Mouse (Mus musculus) heart, embryonic 13.5 days (tissue): ENCODE data around the gene Nob1. TPM values are rescaled to one million over a fixed set of nuclear protein-coding genes. Genes with fewer than 3 reads are reported as not detected.

Source experiments
- ATAC-seq: fragments of 200-750 bp; cut with Nextera tagmentation; 2 replicates; pipeline ENCODE4 v1.8.0; 2017; ENCODE audit warnings: moderate TSS enrichment; ENCODE audit not compliant: insufficient number of reproducible peaks, low FRiP score, low TSS enrichment; ENCODE audit errors: extremely low read depth
- H3K27ac ChIP-seq: fragments of 300-500 bp; sonication (generic); replicated peaks from 2 replicates; pipeline ENCODE4 v1.5.1; 2015; ENCODE audit warnings: moderate library complexity, mild to moderate bottlenecking, inconsistent platforms
- H3K27me3 ChIP-seq: fragments of 300-500 bp; sonication (generic); replicated peaks from 2 replicates; pipeline ENCODE4 v1.6.1; 2015; ENCODE audit warnings: mild to moderate bottlenecking, inconsistent platforms
- H3K36me3 ChIP-seq: fragments of 300-500 bp; sonication (generic); 2 replicates; pipeline ENCODE4 v1.6.1; 2015; ENCODE audit warnings: mild to moderate bottlenecking, inconsistent platforms
- H3K4me1 ChIP-seq: fragments of 300-500 bp; sonication (generic); 2 replicates; pipeline ENCODE4 v1.6.1; 2015; ENCODE audit warnings: inconsistent platforms
- H3K4me2 ChIP-seq: fragments of 300-500 bp; sonication (generic); 2 replicates; pipeline ENCODE4 v1.6.1; 2015; ENCODE audit warnings: inconsistent platforms, mild to moderate bottlenecking, moderate library complexity
- H3K4me3 ChIP-seq: fragments of 300-500 bp; sonication (generic); 2 replicates; pipeline ENCODE4 v1.5.1; 2015; ENCODE audit warnings: moderate library complexity, mild to moderate bottlenecking, inconsistent platforms
- H3K9ac ChIP-seq: fragments of 300-500 bp; sonication (generic); 2 replicates; pipeline ENCODE4 v1.6.1; 2015; ENCODE audit warnings: inconsistent platforms, mild to moderate bottlenecking, moderate library complexity
- H3K9me3 ChIP-seq: fragments of 300-500 bp; sonication (generic); 2 replicates; pipeline ENCODE4 v1.6.1; 2016; ENCODE audit warnings: inconsistent platforms
- WGBS: fragments of 180-500 bp; shearing (Covaris S2); methylation state at CpG from one replicate; pipeline ENCODE4 v1.1.7; 2015; ENCODE audit warnings: mixed read lengths; 5-methylcytosine and 5-hydroxymethylcytosine counted together
- polyA plus RNA-seq: library from polyadenylated mRNA; unstranded; fragments of >200 nt; fragmentation: Nextera tagmentation; extraction: Ambion mirVana; gene quantifications from 2 replicates; pipeline ENCODE4 v1.2.1, GENCODE M21; 2015

Nob1 gene
- polyA plus RNA-seq, 1 experiment from 2014 or later, result 45.2 TPM

GRCm38 (mm10) chr8:107453386-107453785, 28.5 kb upstream of the Nob1 start:
- H3K9me3 ChIP-seq, result no peaks in the 10 kb centered on the region
- no peak overlapping the region for H3K4me3 ChIP-seq
- WGBS, result 94% methylated on average over 11 of the region's 11 CpGs
- H3K9ac ChIP-seq, result no peak overlapping the region
- H3K27ac ChIP-seq, result no peak overlapping the region
- H3K4me2 ChIP-seq, result no peak overlapping the region
- peaks cover 27% of the 10 kb centered on the region for H3K36me3 ChIP-seq
- H3K27me3 ChIP-seq, result no peaks in the 10 kb centered on the region
- H3K4me1 ChIP-seq, result peaks cover 21% of the 10 kb centered on the region
- no peak for ATAC-seq

- Histone ChIP-seq H3K36me3 (peaks cover 16% of the 10 kb centered on the region), H3K4me1 (peaks cover 16% of the 10 kb centered on the region), H3K4me2 (no peak overlapping the region), H3K9ac (no peak overlapping the region), H3K9me3 (no peaks in the 10 kb centered on the region), H3K27me3 (no peaks in the 10 kb centered on the region), H3K27ac (no peak overlapping the region), H3K4me3 (no peak overlapping the region)
- WGBS, result 86% methylated on average over 13 of the region's 13 CpGs
- ATAC-seq, result no peak
These were observed 26.7 kb upstream of the Nob1 start for GRCm38 (mm10) chr8:107451414-107452066.

GRCm38 (mm10) chr8:107449655-107450054, 24.8 kb upstream of the Nob1 start:
- Histone ChIP-seq H3K4me3 (no peak overlapping the region), H3K9ac (no peak overlapping the region), H3K27me3 (no peaks in the 10 kb centered on the region), H3K27ac (no peak overlapping the region), H3K36me3 (peaks cover 16% of the 10 kb centered on the region), H3K9me3 (no peaks in the 10 kb centered on the region), H3K4me2 (no peak overlapping the region), H3K4me1 (peaks cover 18% of the 10 kb centered on the region)
- 70% methylated on average over 6 of the region's 6 CpGs for WGBS
- no peak for ATAC-seq

- Histone ChIP-seq H3K27ac (no peak overlapping the region), H3K27me3 (no peaks in the 10 kb centered on the region), H3K9ac (no peak overlapping the region), H3K36me3 (peaks cover 16% of the 10 kb centered on the region), H3K9me3 (no peaks in the 10 kb centered on the region), H3K4me1 (peaks cover 23% of the 10 kb centered on the region), H3K4me3 (no peak overlapping the region), H3K4me2 (no peak overlapping the region)
- 56% methylated on average over 8 of the region's 8 CpGs for WGBS
- no peak for ATAC-seq
These were observed 24.3 kb upstream of the Nob1 start for GRCm38 (mm10) chr8:107449130-107449529.

- Histone ChIP-seq H3K4me1 (peaks cover 23% of the 10 kb centered on the region), H3K9ac (no peak overlapping the region), H3K4me3 (no peak overlapping the region), H3K36me3 (peaks cover 10% of the 10 kb centered on the region), H3K9me3 (no peaks in the 10 kb centered on the region), H3K27me3 (no peaks in the 10 kb centered on the region), H3K4me2 (no peak overlapping the region), H3K27ac (no peak overlapping the region)
- WGBS, result 76% methylated on average over 4 of the region's 4 CpGs
- ATAC-seq, result no peak
These were observed 23.6 kb upstream of the Nob1 start for GRCm38 (mm10) chr8:107448382-107448889.

GRCm38 (mm10) chr8:107447713-107448112, 22.9 kb upstream of the Nob1 start:
- H3K9me3 ChIP-seq, result no peaks in the 10 kb centered on the region
- peaks cover 23% of the 10 kb centered on the region for H3K4me1 ChIP-seq
- H3K9ac ChIP-seq, result no peak overlapping the region
- H3K4me3 ChIP-seq, result no peak overlapping the region
- no peak for ATAC-seq
- H3K4me2 ChIP-seq, result no peak overlapping the region
- H3K27me3 ChIP-seq, result no peaks in the 10 kb centered on the region
- H3K36me3 ChIP-seq, result 0 out of 2 replicates have a peak, but pooled peaks cover 3% of the 10 kb centered on the region
- no peak overlapping the region for H3K27ac ChIP-seq

GRCm38 (mm10) chr8:107444626-107445025, 19.8 kb upstream of the Nob1 start:
- 61% methylated on average over 3 of the region's 3 CpGs for WGBS
- Histone ChIP-seq H3K4me1 (peaks cover 21% of the 10 kb centered on the region), H3K36me3 (no peaks in the 10 kb centered on the region), H3K4me3 (no peak overlapping the region), H3K27me3 (no peaks in the 10 kb centered on the region), H3K4me2 (no peak overlapping the region), H3K27ac (peak overlapping the region; percentile 30), H3K9me3 (no peaks in the 10 kb centered on the region), H3K9ac (no peak overlapping the region)
- ATAC-seq, result no peak

GRCm38 (mm10) chr8:107439880-107440625, 15.2 kb upstream of the Nob1 start:
- Histone ChIP-seq H3K27ac (no peak overlapping the region), H3K4me2 (no peak overlapping the region), H3K36me3 (no peaks in the 10 kb centered on the region), H3K4me3 (no peak overlapping the region), H3K27me3 (no peaks in the 10 kb centered on the region), H3K4me1 (peaks cover 22% of the 10 kb centered on the region), H3K9ac (no peak overlapping the region), H3K9me3 (no peaks in the 10 kb centered on the region)
- ATAC-seq, result no peak
- WGBS, result 76% methylated on average over 3 of the region's 3 CpGs

- 76% methylated on average over 2 of the region's 2 CpGs for WGBS
- Histone ChIP-seq H3K4me1 (peaks cover 15% of the 10 kb centered on the region), H3K4me2 (peak overlapping the region; percentile 83), H3K4me3 (peak overlapping the region; percentile 86; the same call in 1 of the 2 replicates), H3K27ac (peak overlapping the region; percentile 90; the same call in 1 of the 2 replicates), H3K36me3 (no peaks in the 10 kb centered on the region), H3K9me3 (no peaks in the 10 kb centered on the region), H3K9ac (peak overlapping the region; percentile 47; the same call in 1 of the 2 replicates), H3K27me3 (no peaks in the 10 kb centered on the region)
- ATAC-seq, result no peak
These were observed 12.9 kb upstream of the Nob1 start for GRCm38 (mm10) chr8:107437711-107438110.

- Histone ChIP-seq H3K27ac (peak overlapping the region; percentile 90), H3K27me3 (no peaks in the 10 kb centered on the region), H3K4me3 (peak overlapping the region; percentile 86), H3K9ac (peak overlapping the region; percentile 93), H3K36me3 (no peaks in the 10 kb centered on the region), H3K9me3 (no peaks in the 10 kb centered on the region), H3K4me1 (peaks cover 15% of the 10 kb centered on the region), H3K4me2 (peak overlapping the region; percentile 83)
- ATAC-seq, result 0 out of 2 replicates have a peak, but pooled peaks have one; percentile 9
- WGBS, result 7% methylated on average over 16 of the region's 16 CpGs
These were observed 12.1 kb upstream of the Nob1 start for GRCm38 (mm10) chr8:107436841-107437421.
